Mouse (Mus musculus): ENCODE results near the gene Fgfr2.

Gene Fgfr2

DNA sequence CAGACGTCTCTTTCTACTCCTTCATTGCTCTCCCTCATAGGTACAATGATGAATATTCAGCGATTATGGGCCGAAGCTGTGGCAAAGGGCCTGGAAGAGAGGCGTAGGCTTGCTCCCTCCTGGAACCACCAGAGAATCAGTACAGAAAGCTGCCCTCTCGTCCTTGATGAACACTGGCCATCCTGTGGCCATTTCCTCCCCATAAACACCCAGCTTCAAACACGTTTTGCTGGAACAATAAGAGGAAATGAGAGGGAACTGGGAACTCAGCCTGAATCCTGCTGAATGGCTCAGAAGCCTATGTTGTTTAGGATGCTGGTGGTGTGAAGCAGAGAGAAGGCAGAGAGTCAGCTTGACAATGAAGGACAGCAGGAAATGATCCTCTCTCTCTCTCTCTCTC is 784.8 kb downstream of the Fgfr2 start:
- no peak for DNase-seq (ENCODE audit: low read depth, low spot score)

DNA sequence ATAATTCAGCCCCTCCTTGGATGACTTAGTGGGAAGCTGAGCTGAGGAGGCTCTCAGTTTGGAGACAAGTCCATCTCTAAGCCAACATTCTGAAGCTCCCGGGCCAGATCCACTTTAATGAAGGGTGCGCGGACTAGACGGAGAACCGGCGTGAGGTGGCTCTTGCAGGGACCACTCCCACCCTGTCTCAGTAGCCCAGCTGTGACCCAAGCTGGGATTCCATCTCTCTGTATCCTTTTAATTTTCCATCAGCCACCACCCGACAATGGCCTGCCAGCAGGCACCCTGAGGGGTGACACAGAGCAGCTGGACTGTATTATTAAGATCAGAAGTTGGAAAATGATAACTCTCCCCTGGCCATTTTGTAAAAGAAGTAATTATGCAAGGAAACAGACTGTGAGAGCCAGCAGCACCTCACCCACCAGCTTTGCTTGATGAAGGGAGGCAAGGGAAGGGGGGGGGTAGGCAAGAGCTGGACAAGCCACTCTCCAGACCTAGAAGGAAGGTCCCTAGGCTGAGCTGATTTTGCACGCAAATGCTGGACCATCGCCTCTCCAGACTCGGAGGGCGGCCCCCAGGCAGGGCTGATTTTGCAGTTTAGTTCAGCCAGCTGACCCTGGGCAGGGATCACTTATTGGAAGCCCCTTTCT is 785.8 kb downstream of the Fgfr2 start:
- DNase-seq (ENCODE audit: low read depth, low spot score), result no peak

DNA sequence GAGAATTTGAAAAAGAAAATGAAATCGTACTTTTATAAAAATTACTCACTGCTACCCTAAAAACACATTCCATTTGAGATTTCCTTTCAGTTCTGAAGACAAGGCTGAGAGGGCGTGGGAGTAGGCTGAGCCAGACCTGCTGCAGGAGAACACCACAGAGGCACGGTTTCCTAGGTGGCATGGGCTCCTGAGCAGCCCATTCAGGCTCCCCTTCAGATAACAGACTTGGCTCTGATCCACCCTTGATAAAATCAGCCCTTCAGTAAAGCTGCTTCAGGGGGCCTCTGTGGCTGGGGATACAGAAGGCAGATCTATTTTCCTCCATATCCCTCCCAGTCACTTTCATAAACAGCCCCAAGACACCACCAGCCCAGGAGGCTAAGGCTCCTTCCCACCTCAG is 786.4 kb downstream of the Fgfr2 start:
- peak; percentile 45 for DNase-seq (ENCODE audit: low read depth, low spot score)

DNA sequence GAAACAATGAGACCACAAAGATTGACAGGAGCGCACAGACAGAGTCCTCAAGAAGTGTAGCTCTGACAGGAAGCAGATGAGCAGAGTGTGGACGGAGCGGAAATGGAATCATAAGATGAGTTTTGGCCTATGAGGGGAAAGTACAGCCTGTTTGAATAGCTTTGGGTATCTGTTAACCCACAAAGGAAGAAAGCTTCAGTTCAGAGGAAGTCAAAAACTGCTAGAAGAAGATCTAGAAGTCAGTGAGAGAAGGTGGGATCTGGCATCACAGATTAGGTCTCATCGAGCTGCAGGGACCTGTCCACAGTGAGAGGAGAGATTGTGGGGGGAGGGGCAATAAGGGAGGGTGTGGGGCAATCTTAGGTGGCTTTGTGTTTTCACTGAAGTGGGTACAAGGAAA is 787.8 kb downstream of the Fgfr2 start:
- peak; percentile 68 for DNase-seq (ENCODE audit: low read depth, low spot score)

DNA sequence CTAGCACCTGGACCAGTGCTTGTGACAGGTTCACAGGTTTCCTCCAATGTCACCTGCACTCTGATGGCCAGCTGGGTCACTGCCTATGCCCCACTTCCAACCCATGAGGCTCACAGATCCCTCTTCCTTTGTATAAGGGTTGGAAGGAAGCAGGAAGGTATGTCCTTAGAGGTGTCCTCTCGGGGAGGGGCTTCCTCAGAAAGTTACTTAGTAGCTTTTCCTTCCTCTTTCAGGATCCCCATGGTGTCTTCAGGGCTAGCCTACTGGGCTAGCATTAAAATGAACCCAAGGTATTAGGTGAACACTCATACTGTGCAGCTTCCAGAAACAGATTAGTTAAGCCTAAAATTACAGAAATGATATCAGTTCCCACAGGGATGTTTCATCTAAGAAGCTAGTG is 790.1 kb downstream of the Fgfr2 start:
- no peak for DNase-seq (ENCODE audit: low read depth, low spot score)

DNA sequence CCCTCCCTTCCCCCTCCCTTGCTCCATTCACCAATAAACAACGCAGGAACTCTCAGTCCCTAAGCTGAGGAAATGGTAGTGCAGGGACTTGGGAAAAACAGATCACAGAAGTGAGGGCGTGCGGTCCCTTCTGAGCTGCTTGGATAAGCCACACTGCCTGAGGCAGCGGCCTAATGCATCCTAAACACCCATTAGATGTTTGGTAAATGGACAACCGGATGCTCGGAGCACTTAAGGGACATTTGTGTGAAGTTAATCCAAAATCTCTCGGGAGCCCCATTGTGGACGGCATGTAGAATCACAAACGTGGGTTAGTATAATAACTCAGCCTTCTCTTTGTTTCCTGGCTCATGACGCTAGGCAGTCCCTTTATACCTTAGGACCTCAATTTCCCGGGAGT is 791.0 kb downstream of the Fgfr2 start:
- no peak for DNase-seq (ENCODE audit: low read depth, low spot score)

DNA sequence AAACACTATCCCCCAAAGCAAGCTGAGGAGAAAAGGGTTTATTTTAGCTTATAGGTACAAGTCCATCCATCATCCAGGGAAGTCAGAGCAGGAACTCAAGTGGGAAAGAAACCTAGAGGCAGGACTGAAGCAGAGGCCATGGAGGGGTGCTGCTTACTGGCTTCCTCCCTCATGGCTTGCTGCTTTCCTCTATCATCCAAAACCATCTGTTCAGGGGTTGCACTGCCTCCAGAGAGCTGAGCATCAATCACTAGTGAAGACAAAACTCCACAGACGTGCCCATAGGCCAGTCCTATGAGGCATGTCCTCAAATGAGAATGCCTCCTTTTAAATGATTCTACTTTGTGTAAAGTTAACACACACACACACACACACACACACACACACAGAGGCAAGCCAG is 793.0 kb downstream of the Fgfr2 start:
- DNase-seq (ENCODE audit: low read depth, low spot score), result no peak

DNA sequence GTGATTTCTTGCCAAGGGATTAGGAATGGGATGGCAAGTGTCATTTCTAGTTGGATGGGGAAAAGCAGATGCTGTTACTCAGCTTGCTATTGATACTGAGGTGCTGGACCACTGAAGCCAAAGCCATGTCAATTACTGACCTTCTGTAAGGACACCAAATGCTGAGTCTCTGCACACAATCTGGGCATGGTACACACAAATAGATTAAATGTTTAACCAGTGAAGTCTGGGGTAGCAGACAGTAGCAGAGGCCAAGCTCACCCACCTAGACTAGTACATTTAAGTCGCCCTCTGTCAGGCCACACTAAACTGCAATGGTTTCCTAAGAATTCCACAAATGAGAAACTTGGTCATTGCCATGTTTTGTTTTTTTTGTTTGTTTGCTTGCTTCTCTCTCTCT is 794.5 kb downstream of the Fgfr2 start:
- DNase-seq (ENCODE audit: low read depth, low spot score), result no peak

DNA sequence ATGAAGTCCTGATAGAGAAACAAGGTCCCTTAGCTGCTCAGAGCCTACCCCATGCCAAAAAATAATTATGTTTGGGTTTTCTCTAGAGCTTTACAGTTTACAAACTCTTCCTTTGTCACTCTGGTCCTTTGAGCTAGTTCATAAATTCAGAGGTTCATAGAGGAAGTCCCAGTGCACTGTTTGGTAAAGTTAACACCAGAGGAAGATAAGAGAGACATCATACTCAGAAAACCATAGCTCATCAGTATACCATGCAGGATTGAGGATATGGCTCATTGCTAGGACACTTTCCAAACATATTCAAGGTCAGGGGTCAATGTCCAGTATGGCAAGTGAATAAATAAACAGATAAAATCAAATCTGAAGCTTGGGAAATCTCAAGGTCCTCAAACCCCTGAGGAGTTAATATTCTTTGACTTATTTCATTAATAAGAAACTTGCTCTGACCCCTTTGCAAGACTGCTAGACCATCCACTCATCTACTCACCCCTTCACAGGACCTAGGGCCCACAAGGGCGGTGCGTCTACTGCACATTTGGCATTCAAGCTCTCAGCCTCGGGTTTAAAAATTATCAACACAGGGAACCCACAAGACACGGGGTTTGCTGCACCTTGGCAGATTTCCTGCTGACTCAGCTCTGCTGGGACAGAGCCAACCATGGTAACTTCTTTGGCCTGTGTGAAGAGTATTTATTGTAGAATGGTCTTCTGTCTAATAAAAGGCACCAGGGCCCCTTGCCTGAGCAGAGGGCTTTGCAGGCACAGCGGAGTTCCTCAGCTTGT is 797.4 kb downstream of the Fgfr2 start:
- peak; percentile 29 for DNase-seq (ENCODE audit: low read depth, low spot score)

DNA sequence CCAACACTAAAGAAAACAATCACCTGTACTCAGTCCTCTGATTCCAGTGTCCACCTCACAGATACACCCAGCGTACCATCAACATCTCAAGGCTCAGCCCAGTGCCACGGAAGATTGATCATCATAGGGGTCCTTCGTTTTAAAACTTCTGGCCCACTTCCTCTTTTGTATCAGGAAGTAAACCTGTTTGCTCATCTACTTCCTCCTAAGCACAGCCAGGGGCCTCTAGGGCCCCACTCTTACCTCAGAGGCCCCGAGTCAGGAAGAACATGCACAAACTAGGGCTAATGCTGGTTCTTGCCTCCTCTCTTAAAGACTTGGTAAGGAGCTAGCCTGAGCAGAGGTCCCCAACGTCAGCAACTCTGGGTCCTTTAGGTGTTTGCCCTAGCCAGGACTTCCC is 799.7 kb downstream of the Fgfr2 start:
- DNase-seq (ENCODE audit: low read depth, low spot score), result peak; percentile 36

DNA sequence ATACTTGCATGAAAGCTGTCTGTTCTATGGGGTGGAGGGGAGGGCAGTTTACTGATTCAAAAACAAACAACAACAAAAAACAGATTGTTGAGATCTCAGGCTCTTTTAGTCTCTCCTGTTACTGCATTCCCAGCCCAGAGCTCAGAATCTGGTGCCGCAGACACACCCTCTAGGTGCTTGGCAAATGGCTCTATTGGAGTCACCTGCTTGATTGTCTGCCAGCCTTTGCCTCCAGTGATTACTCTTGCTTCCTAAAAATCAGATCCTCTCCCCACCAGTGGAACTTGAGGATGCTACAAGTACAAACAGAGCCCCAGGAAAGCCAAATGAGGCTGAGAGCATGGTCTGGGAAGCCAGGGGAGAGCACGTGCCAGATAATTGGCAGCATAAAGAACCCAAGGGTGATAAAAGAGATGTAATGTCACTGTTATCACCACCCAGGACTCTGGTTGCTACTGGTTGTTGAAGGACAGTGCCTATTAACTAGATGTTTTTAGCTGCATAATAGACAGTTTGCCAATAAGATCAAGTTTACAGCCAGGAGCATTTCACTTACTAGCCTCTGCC is 801.7 kb downstream of the Fgfr2 start:
- DNase-seq (ENCODE audit: low read depth, low spot score), result no peak

DNA sequence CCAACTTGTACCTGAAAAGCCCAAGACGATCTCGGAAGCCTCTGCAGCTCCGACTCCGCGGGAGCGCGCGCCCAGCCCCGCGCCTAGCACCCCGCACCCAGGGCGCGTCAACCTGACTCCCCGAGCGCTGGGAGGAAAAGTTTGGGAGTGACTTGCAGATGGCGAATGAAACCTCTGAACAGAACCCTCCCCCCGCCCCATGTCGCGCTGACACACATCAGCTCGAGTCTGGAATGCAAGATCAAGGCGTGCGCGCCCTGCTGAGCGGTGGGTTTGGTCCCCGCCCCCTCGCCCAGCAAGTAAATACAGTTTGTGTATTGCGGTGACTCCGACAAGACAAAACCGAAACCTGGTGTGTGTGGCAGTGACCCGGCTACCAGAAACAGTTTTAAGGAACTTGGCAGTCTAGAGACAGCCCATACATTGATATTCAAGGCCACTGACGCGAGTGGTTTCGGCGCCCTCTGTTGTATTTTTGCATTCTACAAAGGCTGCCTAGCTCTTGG is 806.1 kb downstream of the Fgfr2 start, which contains the start of gene Chst15:
Gene Chst15 (minus strand): TSS at position 193 of the 506 bp plus-strand sequence.
- DNase-seq (ENCODE audit: low read depth, low spot score), result peak; percentile 82

DNA sequence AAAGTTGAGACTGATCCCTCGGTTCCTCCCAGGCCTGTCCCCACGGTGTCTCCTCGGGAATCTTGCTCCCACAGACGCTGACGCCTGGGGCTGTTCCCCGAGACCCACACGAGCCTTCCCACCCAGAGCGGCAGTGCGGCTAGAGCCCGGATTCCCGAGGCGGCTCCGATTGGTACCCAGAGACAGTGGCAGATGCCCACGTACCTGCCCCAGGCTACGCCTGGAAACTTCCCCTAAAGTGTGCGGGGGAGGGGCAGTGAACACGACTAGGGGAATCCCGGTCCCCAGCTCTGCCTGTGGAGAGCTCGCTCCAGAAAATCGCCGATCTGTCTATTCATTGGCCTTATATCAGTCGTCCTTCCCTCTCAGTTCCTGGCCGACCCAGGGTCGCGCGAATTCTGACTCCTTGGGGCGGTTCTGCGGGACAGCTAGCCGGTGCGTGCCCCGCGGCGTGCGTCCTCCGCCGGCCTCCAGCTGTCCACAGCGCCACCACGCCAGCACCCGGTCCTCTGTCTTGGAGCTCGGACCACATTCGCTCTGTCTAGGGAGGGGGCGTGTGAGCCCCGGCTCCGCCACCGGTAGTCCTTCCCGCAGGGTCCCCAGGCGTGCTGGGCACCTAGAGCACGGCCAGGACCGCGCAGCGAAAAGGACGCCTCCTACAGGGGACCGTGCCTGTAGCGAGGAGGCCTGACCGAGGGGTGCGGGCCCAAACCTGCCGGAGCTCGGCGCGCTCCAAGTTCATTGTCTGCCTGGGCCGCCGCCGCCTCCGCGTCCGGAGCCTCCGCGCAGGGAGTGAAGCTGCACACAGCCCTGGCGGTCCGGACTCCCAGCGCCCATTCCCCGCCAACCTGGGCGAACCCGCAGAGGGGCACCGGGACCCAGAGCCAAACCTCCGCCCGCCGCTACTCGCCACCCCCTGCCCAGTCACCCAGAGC is 806.8 kb downstream of the Fgfr2 start:
- peak; percentile 85 for DNase-seq (ENCODE audit: low read depth, low spot score)

DNA sequence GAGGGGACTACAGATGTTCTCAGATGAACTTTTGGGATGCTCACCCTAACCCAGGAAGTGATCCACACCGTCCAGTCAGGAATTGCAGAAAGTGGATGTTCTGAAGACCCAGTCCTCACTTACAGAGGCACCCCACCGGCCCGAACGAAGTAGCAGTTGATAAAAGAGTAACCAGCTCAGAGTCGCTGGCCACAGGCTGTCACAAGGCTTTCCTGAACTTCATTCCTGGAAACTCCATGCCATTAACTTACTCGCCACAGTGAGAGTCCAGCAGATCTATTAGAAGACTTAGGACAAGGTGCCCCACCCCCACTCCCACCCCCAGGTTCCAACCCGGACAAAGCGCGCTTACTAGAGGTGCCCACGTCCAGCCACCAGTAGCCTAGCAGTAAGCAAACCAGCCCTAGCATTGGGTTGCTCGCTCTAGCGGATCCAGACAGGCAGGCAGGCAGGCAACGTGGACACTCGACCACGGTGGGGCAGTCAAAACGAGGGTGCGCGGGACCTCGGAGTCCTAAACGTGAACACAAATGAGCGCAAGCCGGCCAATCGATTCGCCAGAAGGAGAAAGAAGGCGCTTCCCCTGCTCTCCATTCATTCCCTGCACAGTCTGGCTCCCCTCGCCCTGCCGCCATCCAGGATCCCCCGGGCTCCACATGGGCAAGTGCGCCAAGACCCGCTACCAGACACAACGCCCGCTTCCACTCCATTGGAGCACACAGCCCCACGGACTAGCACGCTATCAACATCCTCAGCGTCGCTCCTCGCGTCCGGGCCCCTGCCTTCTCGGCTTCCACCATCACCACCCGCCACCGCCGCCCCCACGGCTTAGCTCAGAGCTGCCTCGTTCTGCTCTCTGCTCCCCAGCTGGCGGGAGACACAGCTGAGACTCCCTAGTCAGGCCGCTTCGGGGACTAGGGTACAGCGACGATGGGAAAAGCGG is 807.7 kb downstream of the Fgfr2 start:
- peak; percentile 73 for DNase-seq (ENCODE audit: low read depth, low spot score)

DNA sequence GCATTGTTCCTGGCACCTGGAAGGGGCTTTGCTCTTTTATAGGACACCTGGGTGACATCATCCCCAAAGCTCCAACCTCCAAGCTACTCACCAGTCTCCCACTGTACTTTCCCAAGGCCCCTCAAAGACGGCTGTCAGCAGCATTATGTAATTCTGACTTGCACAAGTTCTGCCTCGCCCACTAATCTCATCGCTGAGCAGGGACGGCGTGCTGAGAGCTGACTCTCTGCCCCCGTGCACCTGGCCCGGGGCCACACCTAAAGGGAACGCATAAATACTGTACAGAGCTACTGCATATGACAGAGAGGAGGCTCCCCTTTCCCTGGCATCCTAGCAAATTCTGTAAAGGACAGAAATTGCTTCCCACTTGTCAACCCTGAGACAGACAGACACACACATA is 810.8 kb downstream of the Fgfr2 start:
- no peak for DNase-seq (ENCODE audit: low read depth, low spot score)

DNA sequence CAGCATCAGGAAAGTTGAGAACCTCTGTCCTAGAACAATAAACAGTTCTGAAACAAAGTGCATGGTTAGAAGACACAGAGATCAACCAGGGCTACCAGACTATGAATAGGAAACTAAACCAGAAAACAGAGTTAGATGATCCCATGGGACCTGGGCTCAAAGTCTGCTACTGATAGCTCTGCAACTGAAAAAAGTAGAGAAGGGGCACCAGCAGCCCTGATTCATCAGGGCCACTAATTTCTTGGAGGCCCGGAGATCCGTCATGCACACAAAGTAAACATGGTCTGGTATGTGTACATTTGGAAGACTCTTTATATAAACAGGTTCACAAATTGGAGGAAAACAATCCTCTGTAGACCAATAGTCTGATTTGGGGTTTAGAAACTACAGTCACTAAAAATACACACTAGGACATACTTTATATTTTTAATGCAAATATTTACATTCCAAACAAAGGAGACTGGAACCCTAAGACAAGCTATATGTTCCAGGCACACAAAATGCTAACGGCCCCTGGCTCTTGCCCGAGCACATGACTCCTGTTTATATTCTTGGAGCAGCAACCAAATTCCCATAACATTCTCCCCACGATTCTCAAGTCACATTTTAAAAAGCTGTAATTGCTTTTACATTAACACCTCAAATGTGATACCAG is 814.5 kb downstream of the Fgfr2 start:
- no peak for DNase-seq (ENCODE audit: low read depth, low spot score)

DNA sequence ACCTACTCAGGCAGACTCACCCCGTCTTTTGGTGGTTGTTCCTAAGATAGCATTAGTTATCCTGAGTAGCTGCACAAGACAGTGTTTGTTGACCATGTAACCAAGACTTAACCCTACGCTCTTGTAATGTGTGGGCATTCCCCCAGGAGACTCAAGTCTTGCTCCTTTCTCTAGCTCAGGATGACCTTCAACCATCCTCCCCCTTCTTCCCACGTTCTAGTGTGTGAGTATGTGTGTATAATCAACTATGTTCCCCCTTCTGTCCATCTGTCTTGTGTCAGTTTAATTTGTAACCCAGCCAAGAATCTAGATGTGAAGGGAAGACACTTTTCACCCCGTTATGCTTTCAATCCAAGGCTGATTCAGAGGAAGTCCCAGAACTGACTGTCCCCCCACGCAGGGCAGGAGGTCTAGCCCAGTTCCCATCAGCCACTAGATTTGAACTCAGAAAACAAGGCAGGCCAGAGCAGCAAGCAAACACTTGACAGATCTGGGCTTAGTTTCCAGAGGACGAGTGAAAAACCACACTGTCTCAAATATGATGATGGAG is 815.4 kb downstream of the Fgfr2 start:
- DNase-seq (ENCODE audit: low read depth, low spot score), result no peak

DNA sequence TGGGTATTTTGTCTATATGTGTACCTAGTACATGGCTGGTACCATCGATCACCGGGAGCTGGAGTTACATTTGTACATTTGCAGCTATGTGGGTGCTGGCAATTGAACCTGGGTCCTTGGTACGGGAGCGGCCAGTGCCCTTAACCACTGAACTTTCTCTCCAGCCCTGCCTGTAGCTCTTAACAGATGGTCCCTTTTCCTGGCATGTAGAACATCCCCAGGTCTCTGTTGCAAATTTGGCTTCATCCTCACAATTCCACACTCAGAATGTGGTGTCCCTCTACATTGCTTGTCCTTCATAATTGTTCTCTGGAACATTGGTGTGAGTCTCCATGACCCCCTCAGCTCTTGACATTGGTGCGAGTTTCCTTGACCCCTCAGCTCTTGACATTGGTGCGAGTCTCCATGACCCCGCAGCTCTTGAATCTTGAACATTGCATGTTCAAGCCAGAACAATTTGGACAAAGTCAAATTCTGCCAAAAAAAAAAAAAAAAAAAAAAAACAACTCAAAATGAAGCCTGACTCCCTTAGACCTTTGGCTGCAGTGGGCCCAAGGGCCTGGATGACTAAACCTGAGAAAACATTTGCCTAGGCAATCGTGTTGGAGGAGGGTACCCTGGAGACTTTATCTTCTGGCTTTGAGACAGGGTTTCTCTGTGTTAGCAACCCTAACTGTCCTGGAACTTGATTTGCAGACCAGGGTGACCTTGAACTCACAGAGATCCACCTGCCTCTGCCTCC is 816.3 kb downstream of the Fgfr2 start:
- no peak for DNase-seq (ENCODE audit: low read depth, low spot score)

All from CD4-positive, CD25-positive, alpha-beta regulatory T cell, adult 2 months (primary cell).